Comparison of ENCODE assay signal across 20 mouse cellular contexts in genomic region chr6:73658988-73659387, GRCm38 (mm10).
DNase-seq lines count a peak whose midpoint lies in the region; ATAC-seq and TF ChIP-seq lines count a peak whose summit lies in the region.
"Had no signal": no experiment of that assay in that cellular context is flagged by ENCODE, and none has a peak within 500 bp of the region (broad histone marks: within the 10 kb centered on the region; RNA-seq: fewer than 3 reads in every experiment).

No protein-coding gene starts in this region.

- WGBS in forebrain, embryonic 14.5 days = 79% methylated on average over 5 of the region's 5 CpGs
- WGBS in forebrain, embryonic 12.5 days = 82% methylated on average over 5 of the region's 5 CpGs
- WGBS in hindbrain, postnatal 0 days = 71% methylated on average over 5 of the region's 5 CpGs
- 80% methylated on average over 5 of the region's 5 CpGs for WGBS in hindbrain, embryonic 11.5 days
- 72% methylated on average over 5 of the region's 5 CpGs for WGBS in midbrain, embryonic 15.5 days
- 81% methylated on average over 5 of the region's 5 CpGs for WGBS in midbrain, embryonic 11.5 days
- WGBS in midbrain, postnatal 0 days = 58% methylated on average over 5 of the region's 5 CpGs

- no peak overlapping the region for H3K4me3 ChIP-seq in forebrain, embryonic 14.5 days (ENCODE audit: low read depth, low read length)
- no peak overlapping the region for H3K4me3 ChIP-seq in forebrain, embryonic 12.5 days (replicated peaks)
- H3K4me3 ChIP-seq in hindbrain, postnatal 0 days (ENCODE audit: low read length) = no peak overlapping the region
- H3K4me3 ChIP-seq in hindbrain, embryonic 11.5 days (ENCODE audit: low read depth, low read length) = no peak overlapping the region
- H3K4me3 ChIP-seq in midbrain, embryonic 15.5 days = no peak overlapping the region
- no peak overlapping the region for H3K4me3 ChIP-seq in midbrain, embryonic 11.5 days (ENCODE audit: low read depth, low read length)
- no peak overlapping the region for H3K4me3 ChIP-seq in midbrain, postnatal 0 days (ENCODE audit: low read depth, low read length)
- H3K4me3 ChIP-seq: limb, embryonic 13.5 days; liver, embryonic 13.5 days; lung, embryonic 15.5 days; midbrain, embryonic 12.5 days had no signal

- TF ChIP-seq CTCF in hindbrain, postnatal 0 days (IDR thresholded peaks at IDR 0.05; ENCODE audit: low read depth) = peak; percentile 59
- peak; percentile 78 for TF ChIP-seq CTCF in midbrain, postnatal 0 days (IDR thresholded peaks at IDR 0.05)

- no peaks in the 10 kb centered on the region for H3K9me3 ChIP-seq in forebrain, embryonic 14.5 days (replicated peaks; ENCODE audit: control insufficient read depth, low read length)
- no peaks in the 10 kb centered on the region for H3K9me3 ChIP-seq in forebrain, embryonic 12.5 days
- H3K9me3 ChIP-seq in hindbrain, postnatal 0 days (ENCODE audit: low read length) = no peaks in the 10 kb centered on the region
- H3K9me3 ChIP-seq in hindbrain, embryonic 11.5 days (ENCODE audit: control insufficient read depth, low read length) = no peaks in the 10 kb centered on the region
- no peaks in the 10 kb centered on the region for H3K9me3 ChIP-seq in midbrain, embryonic 15.5 days
- H3K9me3 ChIP-seq in midbrain, embryonic 11.5 days (ENCODE audit: control insufficient read depth, low read length) = no peaks in the 10 kb centered on the region
- no peaks in the 10 kb centered on the region for H3K9me3 ChIP-seq in midbrain, postnatal 0 days (ENCODE audit: low read length)
- H3K9me3 ChIP-seq: limb, embryonic 13.5 days; liver, embryonic 13.5 days; lung, embryonic 15.5 days; midbrain, embryonic 12.5 days had no signal

- H3K36me3 ChIP-seq in forebrain, embryonic 14.5 days (ENCODE audit: control insufficient read depth, insufficient read depth, low read length) = no peaks in the 10 kb centered on the region
- H3K36me3 ChIP-seq in forebrain, embryonic 12.5 days (replicated peaks) = no peaks in the 10 kb centered on the region
- H3K36me3 ChIP-seq in hindbrain, postnatal 0 days (ENCODE audit: insufficient read depth, low read length) = no peaks in the 10 kb centered on the region
- H3K36me3 ChIP-seq in hindbrain, embryonic 11.5 days (ENCODE audit: control insufficient read depth, insufficient read depth, low read length) = no peaks in the 10 kb centered on the region
- no peaks in the 10 kb centered on the region for H3K36me3 ChIP-seq in midbrain, embryonic 15.5 days (replicated peaks)
- H3K36me3 ChIP-seq in midbrain, embryonic 11.5 days (ENCODE audit: control insufficient read depth, insufficient read depth, low read length) = no peaks in the 10 kb centered on the region
- no peaks in the 10 kb centered on the region for H3K36me3 ChIP-seq in midbrain, postnatal 0 days (ENCODE audit: insufficient read depth, low read length)
- H3K36me3 ChIP-seq: limb, embryonic 13.5 days; liver, embryonic 13.5 days; lung, embryonic 15.5 days; midbrain, embryonic 12.5 days had no signal

- no peaks in the 10 kb centered on the region for H3K4me1 ChIP-seq in forebrain, embryonic 14.5 days (ENCODE audit: control insufficient read depth, insufficient read depth, low read length)
- H3K4me1 ChIP-seq in forebrain, embryonic 12.5 days = no peaks in the 10 kb centered on the region
- H3K4me1 ChIP-seq in hindbrain, postnatal 0 days (ENCODE audit: insufficient read depth, low read length) = no peaks in the 10 kb centered on the region
- H3K4me1 ChIP-seq in hindbrain, embryonic 11.5 days (replicated peaks; ENCODE audit: control insufficient read depth, insufficient read depth, low read length) = no peaks in the 10 kb centered on the region
- no peaks in the 10 kb centered on the region for H3K4me1 ChIP-seq in midbrain, embryonic 15.5 days
- no peaks in the 10 kb centered on the region for H3K4me1 ChIP-seq in midbrain, embryonic 11.5 days (ENCODE audit: control insufficient read depth, insufficient read depth, low read length)
- no peaks in the 10 kb centered on the region for H3K4me1 ChIP-seq in midbrain, postnatal 0 days (ENCODE audit: insufficient read depth, low read length)
- H3K4me1 ChIP-seq: limb, embryonic 13.5 days; liver, embryonic 13.5 days; lung, embryonic 15.5 days; midbrain, embryonic 12.5 days had no signal

- H3K27ac ChIP-seq in forebrain, embryonic 14.5 days (ENCODE audit: low read depth, low read length) = no peak overlapping the region
- no peak overlapping the region for H3K27ac ChIP-seq in forebrain, embryonic 12.5 days
- H3K27ac ChIP-seq in hindbrain, postnatal 0 days = no peak overlapping the region
- no peak overlapping the region for H3K27ac ChIP-seq in hindbrain, embryonic 11.5 days (ENCODE audit: low read depth, low read length)
- H3K27ac ChIP-seq in midbrain, embryonic 15.5 days = no peak overlapping the region
- H3K27ac ChIP-seq in midbrain, embryonic 11.5 days (ENCODE audit: low read depth, low read length) = no peak overlapping the region
- no peak overlapping the region for H3K27ac ChIP-seq in midbrain, postnatal 0 days (ENCODE audit: low read depth, low read length)
- H3K27ac ChIP-seq: limb, embryonic 13.5 days; liver, embryonic 13.5 days; lung, embryonic 15.5 days; macrophage; midbrain, embryonic 12.5 days had no signal

- no peak overlapping the region for H3K9ac ChIP-seq in forebrain, embryonic 14.5 days (ENCODE audit: low read length)
- H3K9ac ChIP-seq in forebrain, embryonic 12.5 days = no peak overlapping the region
- H3K9ac ChIP-seq in hindbrain, postnatal 0 days (replicated peaks; ENCODE audit: low read length) = no peak overlapping the region
- H3K9ac ChIP-seq in hindbrain, embryonic 11.5 days (ENCODE audit: low read depth, low read length) = no peak overlapping the region
- H3K9ac ChIP-seq in midbrain, embryonic 15.5 days = no peak overlapping the region
- H3K9ac ChIP-seq in midbrain, embryonic 11.5 days (ENCODE audit: low read length) = no peak overlapping the region
- no peak overlapping the region for H3K9ac ChIP-seq in midbrain, postnatal 0 days (replicated peaks; ENCODE audit: low read length, poor library complexity, severe bottlenecking)
- H3K9ac ChIP-seq: limb, embryonic 13.5 days; liver, embryonic 13.5 days; lung, embryonic 15.5 days; midbrain, embryonic 12.5 days had no signal

- peak; percentile 52 for DNase-seq in forebrain, embryonic 14.5 days (ENCODE audit: low spot score)
- DNase-seq in hindbrain, postnatal 0 days (ENCODE audit: low spot score) = peak; percentile 70
- DNase-seq in hindbrain, embryonic 11.5 days (ENCODE audit: low spot score) = no peak
- DNase-seq in midbrain, embryonic 11.5 days (ENCODE audit: low spot score, missing footprints) = no peak
- peak; percentile 73 for DNase-seq in midbrain, postnatal 0 days (ENCODE audit: low spot score)
- DNase-seq in adrenal gland, adult 18-20 months (ENCODE audit: low spot score in 2 of 2) = no peak
- DNase-seq: cerebellum, adult 9-10 months; heart, postnatal 10 days; kidney, adult 2 months; kidney, postnatal 25 days; liver, embryonic 13.5 days; thymus, postnatal 25 days had no signal

- no peaks in the 10 kb centered on the region for H3K27me3 ChIP-seq in forebrain, embryonic 14.5 days (replicated peaks; ENCODE audit: control insufficient read depth, insufficient read depth, low read length)
- no peaks in the 10 kb centered on the region for H3K27me3 ChIP-seq in forebrain, embryonic 12.5 days
- H3K27me3 ChIP-seq in hindbrain, postnatal 0 days (ENCODE audit: insufficient read depth, low read length) = no peaks in the 10 kb centered on the region
- no peaks in the 10 kb centered on the region for H3K27me3 ChIP-seq in hindbrain, embryonic 11.5 days (ENCODE audit: control insufficient read depth, insufficient read depth, low read length)
- H3K27me3 ChIP-seq in midbrain, embryonic 15.5 days (replicated peaks) = no peaks in the 10 kb centered on the region
- H3K27me3 ChIP-seq in midbrain, embryonic 11.5 days (ENCODE audit: control insufficient read depth, insufficient read depth, low read length) = no peaks in the 10 kb centered on the region
- H3K27me3 ChIP-seq in midbrain, postnatal 0 days (ENCODE audit: insufficient read depth, low read length) = no peaks in the 10 kb centered on the region
- H3K27me3 ChIP-seq: limb, embryonic 13.5 days; liver, embryonic 13.5 days; lung, embryonic 15.5 days; midbrain, embryonic 12.5 days had no signal

- ATAC-seq in forebrain, embryonic 14.5 days = no peak
- no peak for ATAC-seq in forebrain, embryonic 12.5 days (ENCODE audit: low FRiP score)
- no peak for ATAC-seq in hindbrain, postnatal 0 days
- ATAC-seq in hindbrain, embryonic 11.5 days (ENCODE audit: low FRiP score) = no peak
- 0 out of 2 replicates have a peak, but pooled peaks have one; percentile 74 for ATAC-seq in midbrain, embryonic 15.5 days (replicated peaks)
- no peak for ATAC-seq in midbrain, embryonic 11.5 days (ENCODE audit: low FRiP score)
- ATAC-seq in midbrain, postnatal 0 days (ENCODE audit: low FRiP score) = no peak
- ATAC-seq: inflammation-experienced regulatory T-cells, adult 6 months had no signal

- H3K4me2 ChIP-seq in forebrain, embryonic 14.5 days (ENCODE audit: low read length) = no peak overlapping the region
- no peak overlapping the region for H3K4me2 ChIP-seq in forebrain, embryonic 12.5 days
- no peak overlapping the region for H3K4me2 ChIP-seq in hindbrain, postnatal 0 days (ENCODE audit: low read depth, low read length)
- H3K4me2 ChIP-seq in hindbrain, embryonic 11.5 days (replicated peaks; ENCODE audit: low read depth, low read length) = no peak overlapping the region
- no peak overlapping the region for H3K4me2 ChIP-seq in midbrain, embryonic 15.5 days
- H3K4me2 ChIP-seq in midbrain, embryonic 11.5 days = no peak overlapping the region
- H3K4me2 ChIP-seq in midbrain, postnatal 0 days (ENCODE audit: low read depth, low read length, poor library complexity, severe bottlenecking) = no peak overlapping the region
- H3K4me2 ChIP-seq: heart, embryonic 11.5 days; limb, embryonic 13.5 days; liver, embryonic 13.5 days; lung, embryonic 15.5 days; midbrain, embryonic 12.5 days had no signal

Comparison
In these comparisons a context has a peak if more than half of its experiments do, and no peak if none do; other contexts are left out.
1. DNase-seq: peak in forebrain, embryonic 14.5 days (single experiment), hindbrain, postnatal 0 days (single experiment) and midbrain, postnatal 0 days (single experiment); none in hindbrain, embryonic 11.5 days (single experiment), midbrain, embryonic 11.5 days (single experiment) and adrenal gland, adult 18-20 months (0 of 2).